Mouse (Mus musculus) forelimb bud, embryonic 11.5 days (tissue): ENCODE measurements around the gene Dnal4.

Experiments
- DNase-seq: peaks from one replicate; pipeline ENCODE4 v3.0.0-alpha.2; 2012; ENCODE audit warnings: low read depth, low spot score

Dnal4 gene

GRCm38 (mm10) chr15:79763601-79764246 lies 13.9 kb downstream of the Dnal4 start:
- DNase-seq = no peak

- DNase-seq = no peak
These were observed 14.6 kb downstream of the Dnal4 start for GRCm38 (mm10) chr15:79763001-79763400.

- DNase-seq = no peak
These were observed 16.7 kb downstream of the Dnal4 start for GRCm38 (mm10) chr15:79760956-79761355.

- DNase-seq = no peak
These were observed 20.5 kb downstream of the Dnal4 start for GRCm38 (mm10) chr15:79757118-79757517.

GRCm38 (mm10) chr15:79755977-79756625 lies 21.5 kb downstream of the Dnal4 start:
- no peak for DNase-seq

- no peak for DNase-seq
These were observed 22.5 kb downstream of the Dnal4 start for GRCm38 (mm10) chr15:79755176-79755575.

GRCm38 (mm10) chr15:79753873-79754272 lies 23.8 kb downstream of the Dnal4 start:
- DNase-seq = no peak

- DNase-seq = no peak
These were observed 24.3 kb downstream of the Dnal4 start for GRCm38 (mm10) chr15:79753420-79753752.

- DNase-seq = peak; percentile 59
These were observed 24.8 kb downstream of the Dnal4 start for GRCm38 (mm10) chr15:79752742-79753419.

GRCm38 (mm10) chr15:79751772-79752171 lies 25.9 kb downstream of the Dnal4 start:
- no peak for DNase-seq

GRCm38 (mm10) chr15:79750266-79750665 lies 27.4 kb downstream of the Dnal4 start:
- no peak for DNase-seq

- no peak for DNase-seq
These were observed 28.5 kb downstream of the Dnal4 start for GRCm38 (mm10) chr15:79749162-79749561.

GRCm38 (mm10) chr15:79747998-79748397 lies 29.7 kb downstream of the Dnal4 start:
- peak; percentile 63 for DNase-seq

GRCm38 (mm10) chr15:79745883-79746282 lies 31.8 kb downstream of the Dnal4 start:
- DNase-seq = no peak

GRCm38 (mm10) chr15:79745312-79745711 lies 32.3 kb downstream of the Dnal4 start:
- no peak for DNase-seq

- no peak for DNase-seq
These were observed 32.9 kb downstream of the Dnal4 start for GRCm38 (mm10) chr15:79744742-79745141.

GRCm38 (mm10) chr15:79744001-79744400 lies 33.6 kb downstream of the Dnal4 start:
- DNase-seq = no peak

- DNase-seq = no peak
These were observed 35.0 kb downstream of the Dnal4 start for GRCm38 (mm10) chr15:79742706-79743023.

- peak; percentile 81 for DNase-seq
These were observed 35.5 kb downstream of the Dnal4 start, which contains the start of gene Sun2 for GRCm38 (mm10) chr15:79741921-79742705. Gene Sun2, minus strand, starts transcription at chr15:79742536.

GRCm38 (mm10) chr15:79741173-79741858 lies 36.3 kb downstream of the Dnal4 start:
- no peak for DNase-seq

- DNase-seq = no peak
These were observed 36.9 kb downstream of the Dnal4 start for GRCm38 (mm10) chr15:79740739-79741138.

GRCm38 (mm10) chr15:79734311-79734710 lies 43.3 kb downstream of the Dnal4 start:
- DNase-seq = no peak
